Mouse (Mus musculus) WW6 (cell line): ENCODE results near the gene Tectb.
"Not testable (repeated sequence)": the region's sequence is repeated elsewhere in the genome, so short reads cannot be mapped to it uniquely, and the experiment has no call there.

Experiments
- DNase-seq: peaks from one replicate; pipeline ENCODE4 v3.0.0-alpha.2; 2013; ENCODE audit warnings: low read depth, low spot score

Tectb gene

DNA sequence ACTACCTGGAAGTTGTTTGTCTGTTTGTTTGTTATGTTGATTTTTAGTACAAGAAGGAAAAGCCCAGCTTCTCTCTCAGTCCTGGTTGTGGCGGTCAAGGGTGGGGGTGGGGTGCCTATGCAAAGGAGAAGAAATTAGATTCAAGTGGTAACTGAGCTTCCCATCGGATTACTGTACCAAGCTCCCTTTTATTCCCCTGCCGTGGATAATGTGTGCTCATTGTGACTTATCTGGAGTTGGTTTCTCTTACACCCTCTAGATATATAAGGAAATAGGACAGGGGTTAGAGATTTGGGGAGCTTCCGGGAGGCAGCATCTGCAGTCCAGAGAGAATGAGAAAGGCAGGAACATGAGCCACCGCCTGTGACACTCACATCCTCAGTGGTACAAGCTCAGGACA, at the start of gene Tectb:
TSS of gene Tectb (plus strand) at position 301 of the 400 bp plus-strand sequence.
- DNase-seq = no peak

DNA sequence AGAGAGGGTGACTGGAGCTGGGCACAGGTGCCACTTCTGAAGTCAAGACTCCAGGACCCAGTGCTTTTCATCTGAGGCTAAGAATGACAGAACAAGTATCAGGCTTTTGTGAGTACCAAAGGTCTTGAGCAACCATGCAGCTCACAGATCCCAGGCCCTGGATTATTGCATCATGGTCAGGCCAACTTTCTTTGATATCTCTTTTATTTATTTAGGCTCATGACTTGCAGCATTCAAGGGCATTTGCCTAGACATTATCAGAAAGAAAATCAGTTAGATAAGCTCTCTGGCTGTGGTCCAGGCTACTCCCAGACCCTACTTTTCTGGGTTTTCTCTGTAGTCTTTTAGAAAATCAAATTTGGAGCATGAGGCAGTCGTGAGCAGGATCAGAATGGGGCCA, 48.8 kb upstream of the Tectb start:
- no peak for DNase-seq

DNA sequence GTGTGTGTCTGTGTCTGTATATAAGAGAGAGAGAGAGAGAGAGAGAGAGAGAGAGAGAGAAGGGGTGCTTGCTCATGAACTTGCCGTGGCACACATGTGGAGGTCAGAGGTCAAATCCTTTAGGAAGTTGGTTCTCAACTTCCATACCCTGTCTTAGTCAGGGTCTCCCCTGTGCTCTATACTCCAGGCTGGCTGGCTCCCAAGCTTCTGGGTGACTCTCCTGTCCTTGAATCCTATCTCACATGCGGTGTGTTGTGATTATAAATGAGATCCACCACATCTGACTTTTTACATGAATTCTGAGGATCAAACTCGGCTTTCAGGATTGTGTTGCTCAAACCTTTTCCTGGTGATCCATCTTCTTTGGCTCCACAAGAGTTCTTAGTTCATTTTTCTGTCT, 48.1 kb upstream of the Tectb start:
- DNase-seq = no peak

DNA sequence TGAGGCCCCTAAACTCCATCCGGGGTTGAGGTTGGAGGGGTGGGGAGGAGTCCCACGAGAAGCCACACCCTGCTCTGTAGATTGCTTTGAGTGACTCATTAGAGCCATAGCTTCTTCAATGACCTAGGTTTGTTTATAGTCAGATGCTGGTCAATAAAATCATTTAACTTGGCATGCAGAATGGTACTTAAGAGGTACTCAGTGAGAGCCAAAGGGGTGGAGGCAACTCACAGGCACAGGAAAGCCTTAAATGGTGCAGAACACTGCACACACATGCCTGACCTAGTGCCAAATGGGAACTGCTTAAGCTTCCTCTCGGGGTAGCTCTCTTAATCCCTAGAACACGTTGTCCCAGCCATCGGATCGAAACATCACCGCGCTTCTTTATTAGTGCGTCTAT, 46.0 kb upstream of the Tectb start:
- no peak for DNase-seq

DNA sequence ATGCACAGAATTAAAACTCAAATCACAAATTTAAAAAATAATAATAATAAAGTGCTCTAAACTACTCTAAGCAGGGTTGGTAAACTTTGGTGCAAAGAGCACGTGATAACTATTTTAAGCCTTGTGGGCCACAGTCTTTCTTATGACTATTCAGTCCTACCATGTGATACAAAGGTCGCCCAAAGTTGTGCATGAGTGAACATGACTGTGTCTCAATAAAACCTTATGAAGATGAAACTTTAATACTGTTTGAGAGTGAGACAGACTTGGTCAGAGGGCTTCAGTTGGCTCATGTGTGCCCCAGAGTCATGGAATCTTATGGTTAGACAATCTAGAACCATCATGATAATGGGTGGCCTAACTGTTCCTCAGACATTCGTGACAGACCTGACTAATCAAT, 44.6 kb upstream of the Tectb start:
- DNase-seq = no peak

DNA sequence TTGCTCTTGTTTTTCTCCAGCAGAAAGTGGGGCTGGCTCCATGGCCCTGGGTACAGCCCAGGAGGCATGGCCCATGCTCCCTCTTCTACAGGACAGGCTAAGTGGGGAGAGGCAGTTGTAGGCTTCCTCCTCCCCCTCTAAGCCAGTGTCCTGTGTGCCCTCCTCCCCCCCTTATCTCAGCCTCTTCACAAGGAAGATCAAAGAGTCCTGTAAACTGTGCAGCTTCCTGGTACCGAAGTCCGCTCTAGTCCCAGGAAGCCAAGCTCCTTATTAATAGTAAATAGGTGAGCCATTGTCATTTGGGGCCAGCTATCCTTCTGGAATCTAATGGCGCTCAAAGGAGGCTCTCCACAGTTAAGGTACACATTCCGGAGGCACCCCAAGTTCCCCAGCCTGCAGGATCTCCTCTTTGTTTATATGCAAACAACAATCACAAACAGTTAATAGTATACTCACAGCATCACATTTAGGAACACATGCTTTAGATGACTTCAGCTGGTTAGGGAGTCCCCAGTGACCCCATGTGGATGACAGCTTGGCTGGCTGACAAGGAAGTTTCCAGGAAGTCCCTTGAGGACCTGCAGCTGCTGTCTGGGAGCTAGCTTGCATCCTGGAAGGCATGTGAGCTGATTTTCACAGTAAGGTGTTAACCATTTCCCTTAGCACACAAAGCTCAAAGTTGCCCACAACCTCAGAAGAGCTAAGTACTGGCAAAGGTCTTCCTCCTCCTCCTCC, 43.7 kb upstream of the Tectb start:
- DNase-seq = no peak

DNA sequence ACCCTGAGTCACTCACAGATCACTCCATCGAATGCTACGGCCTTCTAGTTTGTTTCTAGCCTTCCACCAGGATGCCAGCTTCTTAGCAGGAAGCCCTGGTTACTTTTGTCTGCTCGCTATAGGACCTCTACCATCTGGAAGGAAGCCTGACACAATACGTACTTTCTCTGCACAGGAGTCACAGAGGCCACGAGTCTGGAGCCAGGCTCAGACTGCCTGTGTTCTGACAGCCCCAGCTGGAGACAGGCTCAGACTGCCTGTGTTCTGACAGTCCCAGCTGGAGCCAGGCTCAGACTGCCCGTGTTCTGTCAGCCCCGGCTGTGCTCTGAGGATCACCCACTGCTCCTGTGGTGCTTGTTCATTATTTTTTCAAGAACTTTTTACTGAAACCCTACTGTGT, 42.6 kb upstream of the Tectb start:
- no peak for DNase-seq

DNA sequence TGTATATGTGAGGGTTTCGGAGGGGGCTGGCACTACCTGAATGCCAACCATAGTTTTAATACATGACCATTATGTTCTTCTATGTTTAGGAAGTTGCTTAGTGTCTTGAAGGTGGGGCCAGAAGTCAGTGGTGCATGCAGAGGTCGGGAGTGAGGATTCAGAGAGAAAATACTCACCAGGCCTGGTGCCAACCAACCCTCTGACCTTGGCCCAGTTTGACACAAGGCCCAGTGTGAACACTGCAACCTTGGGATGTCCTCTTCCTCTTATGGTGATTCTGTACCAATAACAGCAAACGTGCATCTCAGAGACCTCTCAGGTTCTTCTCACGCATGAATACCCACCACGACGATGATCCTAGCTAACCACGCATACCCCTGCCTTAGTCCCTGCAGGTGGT, 42.0 kb upstream of the Tectb start:
- DNase-seq = no peak

DNA sequence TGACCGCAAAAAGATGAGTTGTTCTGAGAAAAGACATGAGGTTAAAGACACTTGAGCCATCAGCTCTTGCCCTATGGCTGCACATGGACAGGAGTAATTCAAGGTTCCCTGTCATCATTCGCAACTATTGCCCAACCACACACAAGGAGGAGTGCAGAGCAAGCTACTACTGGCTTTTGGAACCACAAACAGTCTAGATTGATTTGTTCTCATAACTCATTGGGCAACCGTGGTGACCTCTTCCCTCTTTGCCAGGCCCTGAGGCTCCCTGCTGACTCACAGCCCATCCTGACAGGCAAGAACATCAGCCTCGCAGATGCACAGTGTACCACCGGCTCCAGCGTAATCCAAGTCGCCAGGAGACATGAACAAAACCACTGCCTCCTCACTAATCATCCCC, 41.2 kb upstream of the Tectb start:
- no peak for DNase-seq

DNA sequence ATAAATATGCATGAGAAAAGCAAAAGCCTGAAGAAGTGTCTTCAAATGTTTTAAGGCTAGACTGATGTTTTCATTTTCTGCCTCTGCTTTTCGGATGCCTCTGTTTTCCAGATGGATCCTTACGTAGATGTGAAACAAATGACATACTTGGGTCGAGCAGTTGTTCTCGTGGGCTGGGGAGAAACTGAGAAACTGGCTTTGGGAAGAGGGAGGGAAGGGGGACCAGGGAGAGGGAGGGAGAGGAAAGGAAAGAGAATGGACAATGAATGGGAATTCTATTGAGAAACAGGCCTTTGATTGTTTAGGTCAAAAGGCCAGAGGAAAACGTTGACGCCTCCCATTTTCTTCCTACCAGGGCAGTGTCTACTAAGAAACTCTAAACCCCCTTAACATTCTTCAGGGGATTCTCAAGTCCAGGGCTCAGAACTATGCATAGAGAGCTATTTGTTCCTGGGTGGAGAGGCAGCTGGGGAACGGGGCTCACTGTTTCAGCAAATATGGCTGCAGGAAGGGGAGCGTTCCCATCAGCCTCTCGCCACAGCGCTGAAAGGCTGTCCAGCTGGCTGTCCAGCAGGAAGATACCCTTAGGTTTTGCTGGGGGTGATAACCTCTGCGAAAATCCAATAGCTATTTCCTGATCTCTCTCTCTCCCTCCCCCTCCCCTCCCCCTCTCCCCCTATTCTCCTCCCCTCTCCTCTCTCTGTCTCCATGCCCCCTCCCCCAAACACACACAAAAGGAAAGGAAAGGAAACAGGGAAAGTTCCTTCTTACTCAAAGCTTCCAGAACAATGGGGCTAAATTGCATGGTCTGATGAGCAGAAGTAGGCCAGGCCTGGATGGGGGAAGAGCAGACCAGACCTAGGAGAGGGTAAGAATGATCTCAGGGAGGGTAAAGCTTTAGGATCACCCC, 36.9 kb upstream of the Tectb start:
- DNase-seq = no peak

DNA sequence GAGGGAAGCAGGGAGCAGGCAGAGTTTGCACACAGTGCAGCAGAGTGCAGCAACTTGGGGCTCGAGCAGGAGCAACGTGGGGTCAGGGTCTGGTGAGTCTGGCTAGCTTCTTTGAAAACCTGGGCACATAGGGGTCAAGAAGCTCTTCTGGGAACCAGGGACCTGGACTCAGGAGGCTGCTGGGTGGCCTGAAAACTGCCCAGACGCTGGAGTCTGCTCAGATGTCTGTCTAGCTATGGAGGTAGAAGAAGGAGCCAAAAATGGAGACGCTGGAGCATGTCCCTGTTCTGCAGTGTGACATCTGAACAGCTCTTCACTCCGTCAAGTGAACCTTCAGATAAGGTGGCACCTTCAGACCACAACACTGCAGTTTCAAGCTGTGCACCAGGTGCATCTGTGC, 35.8 kb upstream of the Tectb start:
- DNase-seq = no peak

DNA sequence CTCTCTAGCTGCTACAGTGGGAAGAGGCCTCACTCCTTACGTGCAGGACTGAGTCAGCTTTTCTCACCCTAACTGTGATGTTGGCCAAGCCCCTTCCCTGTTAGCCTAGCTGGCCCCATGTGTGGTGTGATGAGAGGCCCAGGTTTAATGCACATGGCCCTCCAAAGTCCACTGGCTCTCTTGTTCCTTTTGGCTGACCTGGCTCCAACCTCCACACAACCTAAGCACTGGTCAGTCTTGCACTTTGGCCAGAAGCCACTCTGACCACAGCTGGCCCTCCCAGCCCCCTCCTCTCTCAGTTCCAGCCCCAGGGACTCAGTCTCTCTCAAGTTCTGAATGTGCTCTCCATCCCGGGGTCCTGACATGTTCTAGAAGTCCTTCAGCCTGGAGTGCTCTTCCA, 35.4 kb upstream of the Tectb start:
- no peak for DNase-seq

DNA sequence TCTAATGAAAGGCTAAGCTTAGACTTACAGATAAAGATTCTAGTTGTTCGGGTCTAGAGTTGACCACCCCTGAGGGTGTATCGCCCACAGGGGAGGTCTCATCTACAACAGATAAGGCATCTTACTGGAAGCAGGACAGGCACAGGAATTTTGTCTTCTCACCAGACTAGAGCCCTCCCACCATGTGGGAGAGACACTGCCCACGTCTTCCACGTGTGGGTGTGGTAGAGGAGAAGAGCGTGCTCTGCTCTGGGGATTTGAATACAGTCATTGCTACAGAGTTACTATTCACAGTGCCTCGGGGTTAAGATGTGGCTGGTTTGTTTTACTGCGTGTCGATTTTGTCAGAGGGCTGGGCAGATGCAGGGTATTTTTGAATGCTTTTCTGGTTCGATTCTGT, 33.0 kb upstream of the Tectb start:
- no peak for DNase-seq

DNA sequence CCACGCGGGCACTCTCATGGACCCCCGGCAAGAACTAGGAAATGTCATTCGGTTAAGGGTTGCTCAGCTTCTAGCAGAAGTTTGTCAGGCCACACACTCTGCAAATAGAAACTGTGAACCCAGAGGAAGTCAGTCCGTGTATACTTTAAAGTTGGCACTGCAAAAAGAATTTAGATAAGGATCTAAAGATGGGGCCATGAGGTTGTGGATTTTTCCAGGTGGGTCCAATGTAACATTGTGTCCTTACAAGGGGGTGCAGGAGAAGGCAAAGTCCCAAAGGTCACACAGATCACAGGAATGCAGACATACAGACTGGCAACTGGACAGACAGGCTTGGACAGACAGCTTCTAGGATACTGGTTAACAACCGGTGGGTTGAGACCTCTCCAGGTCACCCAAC, 32.4 kb upstream of the Tectb start:
- no peak for DNase-seq

DNA sequence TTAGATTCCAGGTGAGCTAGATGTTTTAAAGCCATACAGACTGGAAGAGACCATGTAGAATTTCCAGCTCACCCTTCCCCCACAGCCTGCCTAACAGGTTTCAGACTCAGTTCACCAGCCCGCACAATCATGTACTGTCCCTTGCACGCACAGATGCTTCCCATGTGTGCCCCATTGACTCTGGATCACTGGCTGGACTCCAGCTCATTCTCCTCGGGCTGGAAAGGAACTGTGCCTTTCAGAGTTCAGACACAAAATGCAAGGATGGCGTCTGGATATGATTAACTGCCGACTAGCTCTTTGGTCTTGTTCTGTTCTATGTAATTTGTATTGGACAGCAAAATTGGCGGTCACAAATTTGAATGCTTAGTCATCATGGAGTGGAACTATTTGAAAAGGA, 30.9 kb upstream of the Tectb start:
- no peak for DNase-seq

DNA sequence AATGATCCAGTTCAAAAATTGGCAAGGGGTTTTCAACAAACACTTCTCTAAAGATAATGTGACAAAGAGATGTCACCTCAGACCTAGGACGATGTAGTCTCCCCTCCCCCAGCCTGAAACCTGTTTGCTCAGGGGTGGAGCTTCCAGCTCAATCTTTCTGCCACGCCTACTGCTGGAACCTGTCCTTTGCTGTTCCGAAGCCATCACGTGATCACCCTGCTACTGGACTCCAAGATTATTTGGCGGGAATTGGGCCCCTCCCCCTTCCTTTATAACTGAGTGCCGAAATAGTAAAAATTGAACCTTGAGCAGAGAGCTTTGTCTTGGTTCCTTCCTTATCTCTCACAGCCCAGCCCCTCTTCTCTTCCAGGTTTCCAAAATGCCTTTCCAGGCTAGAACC, 28.3 kb upstream of the Tectb start:
- DNase-seq = not testable (repeated sequence)

DNA sequence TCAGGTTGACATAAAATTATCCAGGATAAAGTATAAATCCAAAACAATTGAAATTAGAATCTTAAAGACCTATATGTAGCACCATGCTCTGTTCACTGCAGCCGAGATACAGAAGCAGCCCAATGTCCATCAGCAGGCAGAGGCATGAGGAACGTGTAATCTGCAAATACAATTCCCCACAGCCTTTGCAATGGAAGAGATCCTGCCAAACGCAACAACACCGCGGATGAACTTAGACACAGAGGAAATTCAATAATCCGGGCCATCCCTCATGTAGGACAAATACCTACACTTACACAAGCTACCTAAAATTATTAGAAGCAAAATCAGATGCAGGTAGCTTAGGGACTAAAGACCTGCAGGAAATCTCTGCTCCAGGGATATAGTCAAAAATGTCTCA, 27.6 kb upstream of the Tectb start:
- DNase-seq = no peak

DNA sequence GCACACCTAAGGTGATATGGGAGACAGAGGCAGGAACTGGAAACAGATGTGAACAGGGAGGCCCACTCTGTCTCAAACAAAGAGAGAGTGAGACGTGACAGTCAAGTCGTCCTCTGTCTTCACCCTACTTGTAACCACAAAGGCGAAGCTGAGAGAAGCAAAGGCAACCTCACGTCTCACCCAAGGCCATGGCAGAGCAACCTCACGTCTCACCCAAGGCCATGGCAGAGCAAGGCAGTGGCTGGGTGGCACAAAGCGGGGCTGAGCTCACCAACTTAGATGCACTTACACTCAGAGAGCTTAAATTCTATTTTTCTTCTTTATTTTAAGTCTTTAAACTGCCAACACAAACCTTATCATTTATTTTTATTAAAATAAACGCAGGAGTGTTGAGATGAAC, 23.5 kb upstream of the Tectb start:
- no peak for DNase-seq

DNA sequence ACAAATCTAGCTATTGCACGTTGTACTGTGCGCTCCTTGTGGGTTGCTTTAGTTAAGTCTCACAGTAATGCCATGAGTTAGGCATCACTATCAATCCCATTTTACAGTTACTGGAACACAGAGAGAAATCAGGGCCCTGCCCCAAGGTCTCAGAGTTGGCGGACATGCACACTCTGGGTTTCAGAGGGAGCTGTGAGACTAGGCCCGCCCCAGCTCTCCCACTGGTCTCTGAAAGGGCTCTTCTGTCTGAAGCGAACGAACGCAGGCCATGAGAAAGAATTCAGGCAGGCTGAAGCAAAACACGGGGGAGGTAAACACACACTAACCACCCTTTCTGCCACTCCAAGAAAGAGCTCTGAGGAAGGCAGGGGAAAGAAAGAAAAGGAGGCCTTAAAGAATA, 21.9 kb upstream of the Tectb start:
- DNase-seq = no peak

DNA sequence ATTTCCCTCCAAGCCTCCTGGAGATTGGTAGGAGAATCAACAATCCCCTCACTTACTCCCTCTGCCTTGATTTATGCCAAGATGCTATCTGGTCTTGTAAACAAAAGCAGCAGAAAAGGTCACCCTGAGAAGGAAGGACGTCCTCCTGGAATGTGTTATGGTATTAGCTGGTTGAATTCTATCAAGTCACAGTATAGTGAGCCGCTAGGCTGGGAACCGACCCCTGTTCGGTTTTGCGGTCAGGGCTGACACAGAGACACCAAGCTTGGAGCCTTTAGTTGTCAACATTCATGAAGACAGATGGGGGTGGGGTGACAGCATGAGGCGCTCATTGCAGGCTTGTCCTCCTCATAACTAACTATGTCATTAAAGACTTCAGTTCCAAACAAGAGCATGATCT, 20.7 kb upstream of the Tectb start:
- no peak for DNase-seq

DNA sequence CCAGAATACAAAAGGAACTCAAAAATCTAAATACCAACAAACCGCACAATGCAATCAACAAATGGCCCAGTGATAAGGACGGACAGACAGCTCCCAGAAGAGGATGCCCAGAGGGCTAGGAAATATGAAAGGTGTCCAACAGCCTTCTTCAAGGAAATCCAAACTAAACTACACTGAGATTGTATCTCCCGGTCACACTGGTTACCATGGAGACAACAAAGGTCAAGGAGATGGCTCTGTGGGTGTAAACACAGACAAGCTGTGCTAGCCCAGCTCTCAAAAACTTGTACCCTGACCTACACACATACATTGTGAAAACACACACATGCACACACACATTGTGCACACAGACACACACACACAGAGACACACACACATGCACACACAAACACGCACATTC, 18.3 kb upstream of the Tectb start:
- no peak for DNase-seq

DNA sequence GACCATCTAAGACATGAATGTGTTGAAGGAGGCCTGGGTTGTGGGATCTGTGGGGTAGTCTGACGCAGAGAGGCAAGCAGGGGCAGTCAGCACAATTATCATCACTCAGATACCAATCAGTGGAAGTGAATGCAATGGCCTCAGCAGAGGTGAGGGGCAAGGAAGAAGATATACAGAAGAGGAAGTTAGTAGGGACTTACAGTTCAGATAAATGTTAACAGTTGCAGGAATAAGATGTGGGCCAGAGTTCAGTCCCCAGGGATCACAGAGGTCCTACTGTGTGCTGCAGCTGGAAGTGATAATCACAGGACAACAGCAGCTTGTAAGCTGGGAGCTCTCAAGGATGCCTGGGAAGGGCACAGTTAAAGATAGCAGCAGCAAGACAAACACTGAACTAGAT, 16.4 kb upstream of the Tectb start:
- DNase-seq = no peak

DNA sequence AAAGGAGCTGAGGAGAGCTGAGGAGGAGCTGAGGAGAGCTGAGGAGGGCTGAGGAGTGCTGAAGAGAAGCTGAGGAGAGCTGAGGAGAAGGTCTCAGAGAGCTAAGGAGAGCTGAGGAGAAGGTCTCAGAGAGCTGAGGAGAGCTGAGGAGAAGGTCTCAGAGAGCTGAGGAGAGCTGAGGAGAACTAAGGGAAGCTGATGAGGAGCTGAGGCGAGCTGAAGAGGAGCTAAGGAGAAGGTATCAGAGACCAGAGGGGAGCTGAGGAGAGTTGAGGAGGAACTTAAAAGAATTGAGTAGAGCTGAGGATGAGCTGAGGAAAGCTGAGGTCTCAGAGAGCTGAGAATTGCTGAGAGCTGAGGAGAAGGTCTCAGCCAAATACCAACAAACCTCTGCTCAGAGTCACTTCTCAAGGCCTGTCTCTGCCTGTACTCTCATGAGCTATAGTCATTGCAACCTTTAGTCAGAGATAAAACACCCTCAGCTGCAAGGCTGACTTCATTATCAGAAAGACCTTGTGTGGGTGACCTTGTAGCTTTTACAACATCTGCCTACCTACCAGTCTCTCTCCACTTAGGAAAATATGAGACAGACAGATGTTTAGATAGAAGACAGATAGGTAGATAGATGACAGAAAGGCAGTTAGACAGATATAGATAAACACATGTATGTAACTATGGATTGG, 15.2 kb upstream of the Tectb start:
- DNase-seq = no peak
